Mouse (Mus musculus): ENCODE measurements around the gene Kalrn. TPM values are rescaled to one million over a fixed set of nuclear protein-coding genes. Genes with fewer than 3 reads are reported as not detected.
A peak's percentile ranks its signal among the peaks of the same experiment; 100 is the strongest.

Gene Kalrn
- total and polyA plus RNA-seq, 2 experiments from 2014 or later: 19.4 to 44.5 TPM

- Histone ChIP-seq H3K4me1 (ENCODE audit: control insufficient read depth, insufficient read depth) (peaks cover 12% of the 10 kb centered on the region), H3K4me2 (ENCODE audit: low read depth, low read length) (no peak overlapping the region), H3K9ac (replicated peaks; ENCODE audit: low read depth, low read length) (no peak overlapping the region), H3K27ac (ENCODE audit: low read depth) (no peak overlapping the region), H3K4me3 (ENCODE audit: low read depth, low read length) (no peak overlapping the region), H3K9me3 (replicated peaks; ENCODE audit: control insufficient read depth, low read length) (0 out of 2 replicates have a peak, but pooled peaks cover 5% of the 10 kb centered on the region), H3K36me3 (replicated peaks; ENCODE audit: control insufficient read depth, insufficient read depth, low read length) (no peaks in the 10 kb centered on the region), H3K27me3 (ENCODE audit: control insufficient read depth, insufficient read depth, low read length) (no peaks in the 10 kb centered on the region)
- TF ChIP-seq CTCF (IDR thresholded peaks at IDR 0.05; ENCODE audit: low read depth): no peak
- TF ChIP-seq EP300 (IDR thresholded peaks at IDR 0.05; ENCODE audit: low read depth): no peak
- DNase-seq (ENCODE audit: low spot score) (no peak), ATAC-seq (ENCODE audit: insufficient read depth, low read depth) (no peak)
- WGBS: 85% methylated on average over 3 of the region's 3 CpGs
Observed at GRCm38 (mm10) chr16:34071223-34071825, 502.0 kb downstream of the Kalrn start.

- TF ChIP-seq EP300 (IDR thresholded peaks at IDR 0.05; ENCODE audit: low read depth) (no peak), CTCF (IDR thresholded peaks at IDR 0.05; ENCODE audit: low read depth) (no peak)
- Histone ChIP-seq H3K4me3 (ENCODE audit: low read depth, low read length) (no peak overlapping the region), H3K4me2 (ENCODE audit: low read depth, low read length) (no peak overlapping the region), H3K27me3 (ENCODE audit: control insufficient read depth, insufficient read depth, low read length) (no peaks in the 10 kb centered on the region), H3K9ac (replicated peaks; ENCODE audit: low read depth, low read length) (no peak overlapping the region), H3K4me1 (ENCODE audit: control insufficient read depth, insufficient read depth) (peaks cover 15% of the 10 kb centered on the region), H3K36me3 (replicated peaks; ENCODE audit: control insufficient read depth, insufficient read depth, low read length) (no peaks in the 10 kb centered on the region), H3K9me3 (replicated peaks; ENCODE audit: control insufficient read depth, low read length) (0 out of 2 replicates have a peak, but pooled peaks cover 5% of the 10 kb centered on the region), H3K27ac (ENCODE audit: low read depth) (peak overlapping the region; percentile 39)
- no peak for DNase-seq (ENCODE audit: low spot score)
- no peak for ATAC-seq (ENCODE audit: insufficient read depth, low read depth)
- WGBS: 73% methylated on average over 3 of the region's 3 CpGs
Observed at GRCm38 (mm10) chr16:34069481-34069880, 503.9 kb downstream of the Kalrn start.

- peak; percentile 91 for ATAC-seq (ENCODE audit: insufficient read depth, low read depth)
- no peak overlapping the region for H3K4me2 ChIP-seq (ENCODE audit: low read depth, low read length)
- H3K4me3 ChIP-seq (ENCODE audit: low read depth, low read length): no peak overlapping the region
- H3K36me3 ChIP-seq (replicated peaks; ENCODE audit: control insufficient read depth, insufficient read depth, low read length): no peaks in the 10 kb centered on the region
- DNase-seq (ENCODE audit: low spot score): peak; percentile 94
- no peaks in the 10 kb centered on the region for H3K9me3 ChIP-seq (replicated peaks; ENCODE audit: control insufficient read depth, low read length)
- H3K27ac ChIP-seq (ENCODE audit: low read depth): peak overlapping the region; percentile 92
- no peak overlapping the region for H3K9ac ChIP-seq (replicated peaks; ENCODE audit: low read depth, low read length)
- H3K4me1 ChIP-seq (ENCODE audit: control insufficient read depth, insufficient read depth): peaks cover 15% of the 10 kb centered on the region
- TF ChIP-seq EP300 (IDR thresholded peaks at IDR 0.05; ENCODE audit: low read depth) (peak; percentile 70; the same call in 1 of the 2 replicates), CTCF (IDR thresholded peaks at IDR 0.05; ENCODE audit: low read depth) (no peak)
- no peaks in the 10 kb centered on the region for H3K27me3 ChIP-seq (ENCODE audit: control insufficient read depth, insufficient read depth, low read length)
Observed at GRCm38 (mm10) chr16:34066922-34067321, 506.4 kb downstream of the Kalrn start.

DNA sequence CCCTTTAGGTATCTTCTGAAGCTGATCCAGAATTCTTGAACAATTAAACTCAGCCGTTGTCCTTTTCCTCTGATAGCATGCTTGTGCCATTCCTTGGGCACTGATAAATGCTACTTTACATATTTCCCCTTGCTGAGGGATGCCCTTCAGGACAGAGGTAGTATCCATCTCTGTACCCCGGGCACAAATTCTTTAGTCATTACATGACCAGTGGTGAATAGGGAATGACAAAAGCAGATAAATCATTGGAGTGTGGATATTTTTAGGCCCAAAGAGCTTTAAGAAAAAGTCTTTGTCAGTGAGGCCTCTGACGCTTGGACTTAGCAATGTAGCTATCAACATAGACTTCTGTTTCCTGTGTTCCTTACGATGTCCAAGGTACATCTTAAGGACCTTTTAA, 507.0 kb downstream of the Kalrn start:
- DNase-seq (ENCODE audit: low spot score) (peak; percentile 84), ATAC-seq (ENCODE audit: insufficient read depth, low read depth) (peak; percentile 75)
- Histone ChIP-seq H3K27me3 (ENCODE audit: control insufficient read depth, insufficient read depth, low read length) (no peaks in the 10 kb centered on the region), H3K9ac (replicated peaks; ENCODE audit: low read depth, low read length) (no peak overlapping the region), H3K9me3 (replicated peaks; ENCODE audit: control insufficient read depth, low read length) (no peaks in the 10 kb centered on the region), H3K4me2 (ENCODE audit: low read depth, low read length) (no peak overlapping the region), H3K36me3 (replicated peaks; ENCODE audit: control insufficient read depth, insufficient read depth, low read length) (no peaks in the 10 kb centered on the region), H3K4me3 (ENCODE audit: low read depth, low read length) (no peak overlapping the region), H3K4me1 (ENCODE audit: control insufficient read depth, insufficient read depth) (peaks cover 15% of the 10 kb centered on the region), H3K27ac (ENCODE audit: low read depth) (peak overlapping the region; percentile 92)
- no peak for TF ChIP-seq CTCF (IDR thresholded peaks at IDR 0.05; ENCODE audit: low read depth)
- TF ChIP-seq EP300 (IDR thresholded peaks at IDR 0.05; ENCODE audit: low read depth): no peak
- 14% methylated on average over 4 of the region's 4 CpGs for WGBS

GRCm38 (mm10) chr16:34063313-34063712, 510.0 kb downstream of the Kalrn start:
- H3K4me3 ChIP-seq (ENCODE audit: low read depth, low read length): no peak overlapping the region
- no peaks in the 10 kb centered on the region for H3K36me3 ChIP-seq (replicated peaks; ENCODE audit: control insufficient read depth, insufficient read depth, low read length)
- no peaks in the 10 kb centered on the region for H3K27me3 ChIP-seq (ENCODE audit: control insufficient read depth, insufficient read depth, low read length)
- ATAC-seq (ENCODE audit: insufficient read depth, low read depth) (no peak), DNase-seq (ENCODE audit: low spot score) (no peak)
- no peaks in the 10 kb centered on the region for H3K9me3 ChIP-seq (replicated peaks; ENCODE audit: control insufficient read depth, low read length)
- TF ChIP-seq EP300 (IDR thresholded peaks at IDR 0.05; ENCODE audit: low read depth): no peak
- TF ChIP-seq CTCF (IDR thresholded peaks at IDR 0.05; ENCODE audit: low read depth): no peak
- 81% methylated on average over 4 of the region's 4 CpGs for WGBS
- H3K4me1 ChIP-seq (ENCODE audit: control insufficient read depth, insufficient read depth): peaks cover 24% of the 10 kb centered on the region
- no peak overlapping the region for H3K27ac ChIP-seq (ENCODE audit: low read depth)
- H3K9ac ChIP-seq (replicated peaks; ENCODE audit: low read depth, low read length): no peak overlapping the region
- no peak overlapping the region for H3K4me2 ChIP-seq (ENCODE audit: low read depth, low read length)

GRCm38 (mm10) chr16:34061661-34062060, 511.7 kb downstream of the Kalrn start:
- 97% methylated on average over 1 of the region's 1 CpGs for WGBS
- H3K4me1 ChIP-seq (ENCODE audit: control insufficient read depth, insufficient read depth): peaks cover 32% of the 10 kb centered on the region
- no peak overlapping the region for H3K4me3 ChIP-seq (ENCODE audit: low read depth, low read length)
- H3K27ac ChIP-seq (ENCODE audit: low read depth): no peak overlapping the region
- no peaks in the 10 kb centered on the region for H3K36me3 ChIP-seq (replicated peaks; ENCODE audit: control insufficient read depth, insufficient read depth, low read length)
- no peaks in the 10 kb centered on the region for H3K9me3 ChIP-seq (replicated peaks; ENCODE audit: control insufficient read depth, low read length)
- ATAC-seq (ENCODE audit: insufficient read depth, low read depth): no peak
- no peak for DNase-seq (ENCODE audit: low spot score)
- no peak for TF ChIP-seq EP300 (IDR thresholded peaks at IDR 0.05; ENCODE audit: low read depth)
- TF ChIP-seq CTCF (IDR thresholded peaks at IDR 0.05; ENCODE audit: low read depth): no peak
- H3K9ac ChIP-seq (replicated peaks; ENCODE audit: low read depth, low read length): no peak overlapping the region
- H3K27me3 ChIP-seq (ENCODE audit: control insufficient read depth, insufficient read depth, low read length): no peaks in the 10 kb centered on the region
- no peak overlapping the region for H3K4me2 ChIP-seq (ENCODE audit: low read depth, low read length)

Data from heart, postnatal 0 days (tissue).